8 mouse cellular contexts compared by ENCODE assay signal in genomic region chr2:4301692-4302091, GRCm38 (mm10).
DNase-seq lines count a peak whose midpoint lies in the region; ATAC-seq and TF ChIP-seq lines count a peak whose summit lies in the region.
"Had no signal": no experiment of that assay in that cellular context is flagged by ENCODE, and none has a peak within 500 bp of the region (broad histone marks: within the 10 kb centered on the region; RNA-seq: fewer than 3 reads in every experiment).

No protein-coding gene starts in this region.

- no peak for TF ChIP-seq POLR2A in olfactory bulb, adult 2 months (IDR thresholded peaks at IDR 0.05; ENCODE audit: insufficient read depth, low read depth, low read length)

- ATAC-seq in liver, embryonic 13.5 days (ENCODE audit: low read depth): no peak
- no peak for ATAC-seq in liver, embryonic 12.5 days
- ATAC-seq in forebrain, embryonic 14.5 days: no peak
- ATAC-seq in intestine, postnatal 0 days: no peak

- H3K4me3 ChIP-seq in liver, embryonic 13.5 days (replicated peaks): no peak overlapping the region
- H3K4me3 ChIP-seq in liver, embryonic 12.5 days: no peak overlapping the region
- no peak overlapping the region for H3K4me3 ChIP-seq in forebrain, embryonic 14.5 days (ENCODE audit: low read depth, low read length)
- peak overlapping the region; percentile 30 for H3K4me3 ChIP-seq in intestine, postnatal 0 days (ENCODE audit: low read depth, low read length)
- 0 out of 2 replicates have a peak overlapping the region, but pooled peaks have one; percentile 6 for H3K4me3 ChIP-seq in olfactory bulb, adult 2 months (ENCODE audit: insufficient read depth, low read depth, low read length)

- 39% methylated on average over 7 of the region's 7 CpGs for WGBS in liver, embryonic 13.5 days (ENCODE audit: insufficient replicate concordance)
- WGBS in liver, embryonic 12.5 days (ENCODE audit: insufficient replicate concordance): 44% methylated on average over 7 of the region's 7 CpGs
- WGBS in forebrain, embryonic 14.5 days: 59% methylated on average over 7 of the region's 7 CpGs
- 39% methylated on average over 7 of the region's 7 CpGs for WGBS in intestine, postnatal 0 days
- WGBS in olfactory bulb, adult 2 months: 31% methylated on average over 7 of the region's 7 CpGs

- H3K27me3 ChIP-seq in liver, embryonic 13.5 days: peaks cover 11% of the 10 kb centered on the region
- peaks cover 18% of the 10 kb centered on the region for H3K27me3 ChIP-seq in liver, embryonic 12.5 days (replicated peaks)
- no peaks in the 10 kb centered on the region for H3K27me3 ChIP-seq in forebrain, embryonic 14.5 days (replicated peaks; ENCODE audit: control insufficient read depth, insufficient read depth, low read length)
- no peaks in the 10 kb centered on the region for H3K27me3 ChIP-seq in intestine, postnatal 0 days (replicated peaks; ENCODE audit: control insufficient read depth, insufficient read depth, low read length)

- H3K27ac ChIP-seq in liver, embryonic 13.5 days: no peak overlapping the region
- no peak overlapping the region for H3K27ac ChIP-seq in liver, embryonic 12.5 days
- H3K27ac ChIP-seq in forebrain, embryonic 14.5 days (ENCODE audit: low read depth, low read length): no peak overlapping the region
- peak overlapping the region; percentile 50 for H3K27ac ChIP-seq in intestine, postnatal 0 days (ENCODE audit: low read depth, low read length)
- H3K27ac ChIP-seq in olfactory bulb, adult 2 months (ENCODE audit: insufficient read depth, low read depth, low read length): peak overlapping the region; percentile 60; the same call in 1 of the 2 replicates

- no peaks in the 10 kb centered on the region for H3K9me3 ChIP-seq in liver, embryonic 13.5 days (replicated peaks)
- H3K9me3 ChIP-seq in liver, embryonic 12.5 days (replicated peaks): no peaks in the 10 kb centered on the region
- no peaks in the 10 kb centered on the region for H3K9me3 ChIP-seq in forebrain, embryonic 14.5 days (replicated peaks; ENCODE audit: control insufficient read depth, low read length)
- no peaks in the 10 kb centered on the region for H3K9me3 ChIP-seq in intestine, postnatal 0 days (ENCODE audit: control insufficient read depth)

- peak overlapping the region; percentile 26; the same call in 1 of the 2 replicates for H3K4me2 ChIP-seq in liver, embryonic 13.5 days
- no peak overlapping the region for H3K4me2 ChIP-seq in liver, embryonic 12.5 days
- peak overlapping the region; percentile 14; the same call in 1 of the 2 replicates for H3K4me2 ChIP-seq in forebrain, embryonic 14.5 days (ENCODE audit: low read length)
- H3K4me2 ChIP-seq in intestine, postnatal 0 days (replicated peaks; ENCODE audit: low read depth): peak overlapping the region; percentile 56

- no peak for TF ChIP-seq CTCF in intestine, postnatal 0 days (IDR thresholded peaks at IDR 0.05; ENCODE audit: low read depth)
- TF ChIP-seq CTCF in olfactory bulb, adult 2 months (IDR thresholded peaks at IDR 0.05; ENCODE audit: insufficient read depth, low read depth, low read length): no peak

- no peaks in the 10 kb centered on the region for H3K36me3 ChIP-seq in liver, embryonic 13.5 days
- no peaks in the 10 kb centered on the region for H3K36me3 ChIP-seq in liver, embryonic 12.5 days
- no peaks in the 10 kb centered on the region for H3K36me3 ChIP-seq in forebrain, embryonic 14.5 days (ENCODE audit: control insufficient read depth, insufficient read depth, low read length)
- H3K36me3 ChIP-seq in intestine, postnatal 0 days (ENCODE audit: control insufficient read depth, insufficient read depth): no peaks in the 10 kb centered on the region

- H3K4me1 ChIP-seq in liver, embryonic 13.5 days (replicated peaks): no peaks in the 10 kb centered on the region
- H3K4me1 ChIP-seq in liver, embryonic 12.5 days: no peaks in the 10 kb centered on the region
- peaks cover 24% of the 10 kb centered on the region for H3K4me1 ChIP-seq in forebrain, embryonic 14.5 days (ENCODE audit: control insufficient read depth, insufficient read depth, low read length)
- H3K4me1 ChIP-seq in intestine, postnatal 0 days (replicated peaks; ENCODE audit: control insufficient read depth, insufficient read depth, low read length): no peaks in the 10 kb centered on the region
- peaks cover 20% of the 10 kb centered on the region for H3K4me1 ChIP-seq in olfactory bulb, adult 2 months (ENCODE audit: control insufficient read depth, insufficient read depth, low read length)

- no peak for DNase-seq in liver, embryonic 13.5 days
- DNase-seq in forebrain, embryonic 14.5 days (ENCODE audit: low spot score): no peak
- DNase-seq in spleen, postnatal 14 days (ENCODE audit: low spot score in 2 of 2): no peak
- no peak for DNase-seq in layer of hippocampus, postnatal 14 days (ENCODE audit: low spot score in 2 of 2)
- DNase-seq: kidney, adult 18-20 months had no signal

- H3K9ac ChIP-seq in liver, embryonic 13.5 days: no peak overlapping the region
- H3K9ac ChIP-seq in liver, embryonic 12.5 days: no peak overlapping the region
- H3K9ac ChIP-seq in forebrain, embryonic 14.5 days (ENCODE audit: low read length): no peak overlapping the region
- H3K9ac ChIP-seq in intestine, postnatal 0 days (ENCODE audit: low read depth, low read length): peak overlapping the region; percentile 31; the same call in 1 of the 2 replicates

Comparison
In these comparisons a context has a peak if more than half of its experiments do, and no peak if none do; other contexts are left out.
1. H3K27ac ChIP-seq: peak in intestine, postnatal 0 days (single experiment) and olfactory bulb, adult 2 months (single experiment); none in liver, embryonic 13.5 days (single experiment), liver, embryonic 12.5 days (single experiment) and forebrain, embryonic 14.5 days (single experiment).
2. H3K4me3 ChIP-seq: peak in intestine, postnatal 0 days (single experiment) and olfactory bulb, adult 2 months (single experiment); none in liver, embryonic 13.5 days (single experiment), liver, embryonic 12.5 days (single experiment) and forebrain, embryonic 14.5 days (single experiment).